Comparison of ENCODE assay signal across 8 mouse cellular contexts in the genomic region with DNA sequence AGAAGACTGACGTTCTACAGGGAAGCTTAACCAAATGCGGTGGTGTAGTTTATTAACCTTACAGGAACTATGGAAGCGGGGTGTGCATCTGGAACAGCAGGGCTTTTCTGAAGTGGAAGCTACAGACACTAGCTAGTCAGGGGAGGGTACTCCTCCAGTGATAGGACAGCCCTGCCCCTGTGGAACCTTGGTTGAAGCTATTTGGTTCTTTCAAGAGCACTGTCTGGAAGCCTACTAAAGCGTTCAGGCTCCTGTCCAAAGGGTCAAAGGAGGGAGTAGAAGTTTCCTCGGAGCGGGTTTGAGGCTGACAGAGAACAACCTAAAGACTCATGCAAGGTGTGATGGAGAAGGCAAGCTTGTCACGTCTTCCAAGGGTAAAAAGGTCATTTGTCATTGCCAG. TPM values are rescaled to one million over a fixed set of nuclear protein-coding genes. Genes with fewer than 3 reads are reported as not detected.
DNase-seq lines count a peak whose midpoint lies in the region; ATAC-seq and TF ChIP-seq lines count a peak whose summit lies in the region.

No protein-coding gene starts in this region.

- 36% methylated on average over 7 of the region's 7 CpGs for WGBS in hindbrain, postnatal 0 days
- 46% methylated on average over 7 of the region's 7 CpGs for WGBS in midbrain, embryonic 10.5 days

- TF ChIP-seq CTCF in cortical plate, adult 2 months (IDR thresholded peaks at IDR 0.05; ENCODE audit: extremely low read depth, insufficient read depth, low read length): no peak
- TF ChIP-seq CTCF in hindbrain, postnatal 0 days (IDR thresholded peaks at IDR 0.05; ENCODE audit: low read depth): no peak

- peak overlapping the region; percentile 90 for H3K4me2 ChIP-seq in hindbrain, postnatal 0 days (ENCODE audit: low read depth, low read length)

- H3K4me3 ChIP-seq in cortical plate, adult 2 months (ENCODE audit: insufficient read depth, low read length): peak overlapping the region; percentile 98; the same call in 1 of the 2 replicates
- peak overlapping the region; percentile 86 for H3K4me3 ChIP-seq in hindbrain, postnatal 0 days (ENCODE audit: low read length)
- H3K4me3 ChIP-seq in midbrain, embryonic 10.5 days: peak overlapping the region; percentile 76

- no peak overlapping the region for H3K27ac ChIP-seq in cortical plate, adult 2 months (ENCODE audit: insufficient read depth, low read length)
- H3K27ac ChIP-seq in hindbrain, postnatal 0 days: peak overlapping the region; percentile 94
- H3K27ac ChIP-seq in midbrain, embryonic 10.5 days (replicated peaks): peak overlapping the region; percentile 77

- no peaks in the 10 kb centered on the region for H3K27me3 ChIP-seq in hindbrain, postnatal 0 days (ENCODE audit: insufficient read depth, low read length)
- peaks cover 22% of the 10 kb centered on the region for H3K27me3 ChIP-seq in midbrain, embryonic 10.5 days (ENCODE audit: low read depth, poor library complexity, severe bottlenecking)

- peak; percentile 88 for DNase-seq in heart, adult 11 months
- no peak for DNase-seq in heart, adult 8-10 months (ENCODE audit: low spot score)
- no peak for DNase-seq in hindbrain, postnatal 0 days (ENCODE audit: low spot score)
- no peak for DNase-seq in midbrain, embryonic 10.5 days (ENCODE audit: low spot score)
- DNase-seq in cerebellum, postnatal 36 days: no peak
- no peak for DNase-seq in adrenal gland, adult 18-20 months (ENCODE audit: low spot score in 2 of 2)
- DNase-seq in left cerebral cortex, adult 11 months (ENCODE audit: low spot score): no peak

- peak overlapping the region; percentile 57 for H3K9ac ChIP-seq in hindbrain, postnatal 0 days (replicated peaks; ENCODE audit: low read length)

- TF ChIP-seq POLR2A in cortical plate, adult 2 months (IDR thresholded peaks at IDR 0.05; ENCODE audit: extremely low read depth, insufficient read depth, low read length): no peak

- no peak for ATAC-seq in hindbrain, postnatal 0 days

- no peaks in the 10 kb centered on the region for H3K9me3 ChIP-seq in hindbrain, postnatal 0 days (ENCODE audit: low read length)
- H3K9me3 ChIP-seq in midbrain, embryonic 10.5 days (replicated peaks): no peaks in the 10 kb centered on the region

- no peaks in the 10 kb centered on the region for H3K36me3 ChIP-seq in hindbrain, postnatal 0 days (ENCODE audit: insufficient read depth, low read length)
- H3K36me3 ChIP-seq in midbrain, embryonic 10.5 days: no peaks in the 10 kb centered on the region

- H3K4me1 ChIP-seq in cortical plate, adult 2 months (ENCODE audit: control insufficient read depth, insufficient read depth, low read length): peaks cover 12% of the 10 kb centered on the region
- H3K4me1 ChIP-seq in hindbrain, postnatal 0 days (ENCODE audit: insufficient read depth, low read length): peaks cover 11% of the 10 kb centered on the region
- H3K4me1 ChIP-seq in midbrain, embryonic 10.5 days: peaks cover 56% of the 10 kb centered on the region

RNA-seq across cellular contexts. Expression of a gene that starts 0.9 kb away (rescaled TPM):
- total RNA-seq in heart, adult 8-10 months (2022): 10 to 100 TPM in 3 of 4 experiments, 1 to 10 TPM in 1; 8.3 to 15.0 (median 13.5) TPM
- polyA plus RNA-seq in cortical plate, adult 2 months (2012; rRNA removed): 21.6 and 24.3 TPM in 2 replicates
- total RNA-seq in hindbrain, postnatal 0 days (2014; rRNA removed): 10.0 and 12.0 TPM in 2 replicates
- polyA plus RNA-seq in hindbrain, postnatal 0 days (2015; fragmentation: Nextera tagmentation; extraction: Ambion mirVana): 4.2 and 5.1 TPM in 2 replicates
- 2.5 and 4.0 TPM in 2 replicates for polyA plus RNA-seq in midbrain, embryonic 10.5 days (2016; fragmentation: Nextera tagmentation; extraction: Ambion mirVana)
- total RNA-seq in adrenal gland, adult 18-20 months (2021): 10 to 100 TPM; 46.7 to 66.6 TPM

RNA-seq across cellular contexts. Expression of a gene that starts 34.4 kb away (rescaled TPM):
- total RNA-seq in heart, adult 8-10 months (2022): 1 to 10 TPM; 4.2 to 5.4 (median 4.9) TPM
- polyA plus RNA-seq in cortical plate, adult 2 months (2012; rRNA removed): 18.2 and 20.0 TPM in 2 replicates
- 10.3 and 11.7 TPM in 2 replicates for total RNA-seq in hindbrain, postnatal 0 days (2014; rRNA removed)
- 7.4 and 8.1 TPM in 2 replicates for polyA plus RNA-seq in hindbrain, postnatal 0 days (2015; fragmentation: Nextera tagmentation; extraction: Ambion mirVana)
- polyA plus RNA-seq in midbrain, embryonic 10.5 days (2016; fragmentation: Nextera tagmentation; extraction: Ambion mirVana): 10.5 and 12.9 TPM in 2 replicates
- 10 to 100 TPM; 10.8 to 12.7 TPM for total RNA-seq in adrenal gland, adult 18-20 months (2021)

RNA-seq across cellular contexts. Expression of a gene that starts 46.2 kb away (rescaled TPM):
- total RNA-seq in heart, adult 8-10 months (2022): 10 to 100 TPM; 18.6 to 20.4 (median 20.0) TPM
- 20.1 and 22.3 TPM in 2 replicates for polyA plus RNA-seq in cortical plate, adult 2 months (2012; rRNA removed)
- 154 and 160 TPM in 2 replicates for total RNA-seq in hindbrain, postnatal 0 days (2014; rRNA removed)
- polyA plus RNA-seq in hindbrain, postnatal 0 days (2015; fragmentation: Nextera tagmentation; extraction: Ambion mirVana): 129 and 131 TPM in 2 replicates
- 213 and 329 TPM in 2 replicates for polyA plus RNA-seq in midbrain, embryonic 10.5 days (2016; fragmentation: Nextera tagmentation; extraction: Ambion mirVana)
- total RNA-seq in adrenal gland, adult 18-20 months (2021): 100 to 1,000 TPM; 255 to 373 TPM
